Mouse (Mus musculus): ENCODE measurements at regions not wholly inside any gene's neighbourhood (a gene's known extent, or its start where the extent isn't known, plus 50 kb on each side); places are given as distances from the start of the nearest gene placed in this dataset.

GRCm38 (mm10) chr3:148167556-148167955 is 822.8 kb downstream of the Adgrl2 start:
- no peak for DNase-seq (ENCODE audit: low read depth, low spot score)

GRCm38 (mm10) chr3:148159059-148159458 is 831.3 kb downstream of the Adgrl2 start:
- no peak for DNase-seq (ENCODE audit: low read depth, low spot score)

GRCm38 (mm10) chr3:148158533-148158932 is 831.8 kb downstream of the Adgrl2 start:
- DNase-seq (ENCODE audit: low read depth, low spot score) = no peak

- no peak for DNase-seq (ENCODE audit: low read depth, low spot score)
These were observed 846.6 kb downstream of the Adgrl2 start for GRCm38 (mm10) chr3:148143776-148144175.

- no peak for DNase-seq (ENCODE audit: low read depth, low spot score)
These were observed 853.5 kb downstream of the Adgrl2 start for GRCm38 (mm10) chr3:148136791-148137251.

- no peak for DNase-seq (ENCODE audit: low read depth, low spot score)
These were observed 855.7 kb downstream of the Adgrl2 start for GRCm38 (mm10) chr3:148134646-148135045.

- no peak for DNase-seq (ENCODE audit: low read depth, low spot score)
These were observed 874.8 kb downstream of the Adgrl2 start for GRCm38 (mm10) chr3:148115576-148115975.

- DNase-seq (ENCODE audit: low read depth, low spot score) = no peak
These were observed 878.2 kb downstream of the Adgrl2 start for GRCm38 (mm10) chr3:148112204-148112603.

GRCm38 (mm10) chr3:148107031-148107430 is 883.3 kb downstream of the Adgrl2 start:
- no peak for DNase-seq (ENCODE audit: low read depth, low spot score)

- DNase-seq (ENCODE audit: low read depth, low spot score) = no peak
These were observed 896.4 kb downstream of the Adgrl2 start for GRCm38 (mm10) chr3:148093930-148094329.

GRCm38 (mm10) chr3:148075841-148076240 is 914.5 kb downstream of the Adgrl2 start:
- no peak for DNase-seq (ENCODE audit: low read depth, low spot score)

- DNase-seq (ENCODE audit: low read depth, low spot score) = no peak
These were observed 923.7 kb downstream of the Adgrl2 start for GRCm38 (mm10) chr3:148066701-148067100.

GRCm38 (mm10) chr3:148056074-148056473 is 934.3 kb downstream of the Adgrl2 start:
- no peak for DNase-seq (ENCODE audit: low read depth, low spot score)

- no peak for DNase-seq (ENCODE audit: low read depth, low spot score)
These were observed 937.8 kb downstream of the Adgrl2 start for GRCm38 (mm10) chr3:148052516-148052915.

- no peak for DNase-seq (ENCODE audit: low read depth, low spot score)
These were observed 942.1 kb downstream of the Adgrl2 start for GRCm38 (mm10) chr3:148048247-148048646.

- no peak for DNase-seq (ENCODE audit: low read depth, low spot score)
These were observed 957.8 kb downstream of the Adgrl2 start for GRCm38 (mm10) chr3:148032532-148032931.

GRCm38 (mm10) chr3:148005831-148006230 is 984.5 kb downstream of the Adgrl2 start:
- DNase-seq (ENCODE audit: low read depth, low spot score) = no peak

GRCm38 (mm10) chr3:148004006-148004405 is 986.3 kb downstream of the Adgrl2 start:
- peak; percentile 7 for DNase-seq (ENCODE audit: low read depth, low spot score)

GRCm38 (mm10) chr3:147999330-147999953 is 990.9 kb downstream of the Adgrl2 start:
- no peak for DNase-seq (ENCODE audit: low read depth, low spot score)

- no peak for DNase-seq (ENCODE audit: low read depth, low spot score)
These were observed 998.6 kb downstream of the Adgrl2 start for GRCm38 (mm10) chr3:147991738-147992137.

- no peak for DNase-seq (ENCODE audit: low read depth, low spot score)
These were observed 999.5 kb downstream of the Adgrl2 start for GRCm38 (mm10) chr3:147990831-147991230.

GRCm38 (mm10) chr3:147982831-147983230 is 1007.5 kb downstream of the Adgrl2 start:
- no peak for DNase-seq (ENCODE audit: low read depth, low spot score)

- DNase-seq (ENCODE audit: low read depth, low spot score) = no peak
These were observed 1008.7 kb downstream of the Adgrl2 start for GRCm38 (mm10) chr3:147981621-147982020.

GRCm38 (mm10) chr3:147976579-147976978 is 1013.8 kb downstream of the Adgrl2 start:
- DNase-seq (ENCODE audit: low read depth, low spot score) = no peak

Data from WW6 (cell line).